Mouse (Mus musculus) layer of hippocampus, adult 2 months (tissue): ENCODE measurements around the gene Aff3. TPM values are rescaled to one million over a fixed set of nuclear protein-coding genes. Genes with fewer than 3 reads are reported as not detected.

Experiments
- DNase-seq, 2 experiments: peaks; one replicate each; pipeline ENCODE4 v3.0.0; 2022; ENCODE audit warnings: low spot score in 2 of 2
- H3K27ac ChIP-seq: fragments of 200-600 bp; 2 replicates; pipeline ENCODE4 v1.8.1; 2022
- H3K4me3 ChIP-seq: fragments of 200-600 bp; 2 replicates; pipeline ENCODE4 v1.8.1; 2022; ENCODE audit warnings: mild to moderate bottlenecking
- CTCF ChIP-seq: fragments of 200-600 bp; conservative IDR thresholded peaks from 2 replicates; pipeline ENCODE4 v1.8.1; 2022; ENCODE audit warnings: antibody characterized with exemption, mild to moderate bottlenecking, moderate library complexity
- total RNA-seq, 2 experiments: library from RNA; stranded (reverse); gene quantifications; 2 replicates each; pipeline ENCODE4 v1.2.3; 2021

Gene Aff3
- total RNA-seq, 2 experiments from 2014 or later: 108 to 117 TPM

DNA sequence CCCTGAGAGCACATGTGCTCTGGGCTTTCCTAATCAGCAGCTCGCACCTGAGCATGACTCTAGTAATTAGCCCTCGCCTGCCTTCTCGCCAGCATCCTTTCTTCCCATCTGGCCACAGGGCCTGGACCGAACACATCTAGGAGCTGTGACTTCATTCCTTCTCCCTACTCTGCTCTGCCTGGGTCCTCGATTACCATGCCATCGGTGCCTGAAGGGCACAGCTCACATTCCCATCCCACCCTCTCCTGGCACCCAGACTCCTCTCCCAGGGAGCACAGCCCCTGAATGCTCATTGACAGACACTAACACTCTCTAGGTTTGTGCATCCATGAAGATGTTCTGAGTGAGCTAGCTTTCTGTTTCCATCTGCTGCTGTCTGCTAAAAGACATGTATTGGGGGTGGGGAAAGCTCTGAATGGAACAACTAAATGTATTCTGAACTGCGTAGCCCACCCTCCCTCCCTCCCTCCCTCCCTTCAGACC lies 99.4 kb downstream of the Aff3 start:
- H3K4me3 ChIP-seq: no peak overlapping the region
- no peak for DNase-seq
- TF ChIP-seq CTCF: no peak
- H3K27ac ChIP-seq: peak overlapping the region; percentile 39; the same call in 1 of the 2 replicates

DNA sequence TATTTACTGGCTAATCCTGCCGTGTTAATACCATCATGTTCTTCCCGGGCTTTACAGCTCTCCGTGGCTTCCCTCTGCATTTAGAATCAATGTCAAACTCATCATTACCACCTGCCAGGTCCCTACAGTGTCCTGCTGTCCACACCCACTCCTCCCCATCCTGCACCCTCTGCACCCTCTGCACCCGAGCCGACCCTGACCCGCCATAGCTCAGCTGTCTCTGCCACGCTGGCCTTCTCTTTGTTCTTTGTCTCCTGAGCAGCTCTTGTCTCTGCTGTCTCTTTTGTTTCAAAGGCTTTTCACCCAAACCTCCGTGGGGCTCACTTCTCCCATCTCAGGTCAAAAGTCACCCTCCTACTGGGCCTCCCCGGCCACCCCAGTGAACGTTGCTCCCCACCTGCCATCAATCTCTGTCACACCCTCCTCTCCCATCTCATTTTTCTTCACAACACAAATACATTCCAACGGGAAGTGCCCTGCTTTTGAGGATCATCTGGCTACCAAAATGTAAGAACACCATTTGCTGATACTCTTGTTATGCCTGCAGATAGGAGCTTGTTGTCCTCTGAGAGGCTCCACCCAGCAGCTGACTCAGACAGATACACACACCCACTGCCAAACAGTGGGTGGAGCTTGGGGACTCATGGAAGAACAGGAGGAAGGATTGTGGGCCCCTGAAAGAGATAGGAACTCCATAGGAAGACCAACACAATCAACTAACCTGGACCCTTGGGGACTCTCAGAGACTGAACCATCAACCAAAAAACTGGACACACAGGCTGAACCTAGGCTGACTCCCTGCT lies 102.2 kb downstream of the Aff3 start:
- Histone ChIP-seq H3K27ac (peak overlapping the region; percentile 43; the same call in 1 of the 2 replicates), H3K4me3 (no peak overlapping the region)
- DNase-seq: no peak
- TF ChIP-seq CTCF: no peak

DNA sequence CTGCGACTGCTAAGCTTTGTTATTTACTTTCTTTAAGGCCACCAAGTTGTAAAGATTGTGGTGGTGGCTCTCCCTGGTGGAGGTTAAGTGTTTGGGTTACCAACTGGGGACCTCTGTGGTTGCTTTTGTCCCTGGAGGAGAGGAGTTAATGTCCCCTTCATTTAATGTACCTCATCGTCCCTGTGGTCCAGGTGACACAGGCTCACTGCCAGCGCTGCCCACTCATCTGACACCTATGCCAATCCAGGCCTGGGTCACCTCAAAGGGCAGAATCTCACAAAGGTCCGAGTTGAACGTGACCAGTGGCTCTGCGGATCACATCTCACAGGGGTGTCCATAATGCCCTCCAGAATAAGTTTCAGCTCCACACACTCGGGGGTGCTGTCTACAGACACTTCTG lies 103.4 kb downstream of the Aff3 start:
- Histone ChIP-seq H3K4me3 (no peak overlapping the region), H3K27ac (no peak overlapping the region)
- no peak for DNase-seq
- no peak for TF ChIP-seq CTCF

DNA sequence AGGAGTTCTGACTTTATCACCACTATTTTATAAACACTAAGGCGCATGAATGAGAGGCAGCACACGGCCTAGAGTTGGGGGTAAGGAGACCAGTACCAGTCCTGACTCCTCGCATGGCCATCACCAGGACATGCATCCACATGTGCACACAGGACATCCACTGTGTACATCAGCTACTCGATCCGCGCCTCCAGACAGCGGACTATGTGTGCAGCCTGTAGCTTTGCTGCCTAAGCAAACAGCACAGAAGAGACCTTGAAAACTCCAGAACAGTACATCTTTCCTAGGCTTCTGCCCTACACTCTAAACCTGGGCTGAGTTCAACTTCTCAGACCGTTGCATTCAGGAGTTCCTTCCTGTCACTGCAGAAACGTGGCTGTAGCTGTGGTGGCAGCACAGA lies 104.1 kb downstream of the Aff3 start:
- no peak overlapping the region for H3K4me3 ChIP-seq

DNA sequence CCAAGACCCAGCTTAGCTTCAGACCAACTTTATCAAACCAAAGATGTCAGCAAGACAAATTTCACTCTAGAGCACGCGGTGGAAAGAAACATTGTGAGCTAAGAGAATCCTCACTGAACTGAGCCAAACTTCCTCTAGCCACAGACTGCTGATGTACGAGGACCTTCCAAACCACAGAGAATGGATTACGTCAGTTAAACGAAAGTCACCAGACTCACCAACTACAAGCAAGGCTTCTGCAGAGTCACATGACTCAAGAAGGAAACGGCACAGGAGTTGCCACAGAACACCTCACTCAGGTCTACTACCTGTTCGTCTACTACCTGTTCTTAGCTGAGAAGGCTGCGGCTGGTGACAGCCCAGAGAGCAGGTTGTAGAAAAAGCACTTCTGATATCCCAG lies 107.1 kb downstream of the Aff3 start:
- DNase-seq: no peak
- Histone ChIP-seq H3K27ac (no peak overlapping the region), H3K4me3 (no peak overlapping the region)
- TF ChIP-seq CTCF: no peak

More for the DNA sequence above, 104.1 kb downstream of the Aff3 start:
- H3K27ac ChIP-seq: no peak overlapping the region
- no peak for TF ChIP-seq CTCF
- no peak for DNase-seq

DNA sequence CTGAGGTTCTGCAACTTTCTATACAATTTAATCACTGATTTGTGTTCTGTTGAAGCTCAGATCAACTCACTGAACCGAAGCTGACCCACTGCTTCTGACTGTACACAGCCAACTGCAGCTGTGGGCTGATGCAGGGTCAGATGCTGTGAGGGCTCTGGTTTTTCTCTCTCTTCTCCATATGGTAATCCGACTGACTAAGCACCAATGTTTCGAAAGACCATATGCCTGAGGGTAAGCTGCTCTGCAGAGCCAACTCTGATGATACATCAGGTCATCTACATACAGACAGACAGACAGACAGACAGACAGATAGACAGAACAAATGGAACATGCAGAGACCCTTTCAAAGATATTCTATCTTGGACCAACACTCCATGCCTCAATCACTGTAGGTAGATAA lies 110.2 kb downstream of the Aff3 start:
- H3K27ac ChIP-seq: no peak overlapping the region
- DNase-seq: no peak
- TF ChIP-seq CTCF: no peak
- no peak overlapping the region for H3K4me3 ChIP-seq

DNA sequence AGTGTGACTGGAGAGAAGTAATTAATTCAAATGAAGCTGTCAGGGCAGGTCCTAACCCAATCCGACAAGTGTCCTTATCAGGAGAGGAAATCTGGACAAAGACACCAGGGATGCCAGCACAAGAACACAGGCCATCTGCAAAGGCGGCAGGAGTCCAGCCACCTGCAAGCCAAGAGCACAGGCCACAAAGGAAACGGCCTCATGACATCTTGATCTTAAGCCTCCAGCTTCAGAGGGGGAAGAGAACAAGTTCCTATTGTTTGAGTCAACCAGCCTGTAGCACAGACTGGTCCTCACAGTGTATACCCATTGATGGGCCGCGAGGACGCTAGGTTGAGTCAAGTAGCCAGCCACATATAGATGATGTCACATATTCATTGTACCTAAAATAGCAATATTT lies 111.7 kb downstream of the Aff3 start:
- TF ChIP-seq CTCF: no peak
- no peak for DNase-seq
- Histone ChIP-seq H3K4me3 (no peak overlapping the region), H3K27ac (no peak overlapping the region)

DNA sequence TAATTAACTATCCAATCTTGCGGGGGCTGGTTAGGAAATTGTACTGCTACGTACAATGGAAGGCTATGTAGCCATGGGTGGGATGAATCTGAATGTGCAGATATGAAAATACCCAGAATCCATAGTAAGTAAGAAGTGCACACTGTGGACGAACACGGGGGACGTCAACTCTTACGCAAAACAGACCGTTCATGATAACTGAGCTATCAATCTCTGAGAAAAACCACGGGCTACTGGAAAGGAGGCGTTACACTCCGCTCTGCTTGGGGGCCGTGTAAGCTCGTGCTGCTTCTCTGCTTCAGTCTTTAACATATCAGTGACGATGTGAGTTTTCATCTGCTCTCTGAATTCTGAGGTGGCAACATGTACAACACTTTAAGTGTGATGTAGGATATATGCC lies 114.2 kb downstream of the Aff3 start:
- DNase-seq: no peak

DNA sequence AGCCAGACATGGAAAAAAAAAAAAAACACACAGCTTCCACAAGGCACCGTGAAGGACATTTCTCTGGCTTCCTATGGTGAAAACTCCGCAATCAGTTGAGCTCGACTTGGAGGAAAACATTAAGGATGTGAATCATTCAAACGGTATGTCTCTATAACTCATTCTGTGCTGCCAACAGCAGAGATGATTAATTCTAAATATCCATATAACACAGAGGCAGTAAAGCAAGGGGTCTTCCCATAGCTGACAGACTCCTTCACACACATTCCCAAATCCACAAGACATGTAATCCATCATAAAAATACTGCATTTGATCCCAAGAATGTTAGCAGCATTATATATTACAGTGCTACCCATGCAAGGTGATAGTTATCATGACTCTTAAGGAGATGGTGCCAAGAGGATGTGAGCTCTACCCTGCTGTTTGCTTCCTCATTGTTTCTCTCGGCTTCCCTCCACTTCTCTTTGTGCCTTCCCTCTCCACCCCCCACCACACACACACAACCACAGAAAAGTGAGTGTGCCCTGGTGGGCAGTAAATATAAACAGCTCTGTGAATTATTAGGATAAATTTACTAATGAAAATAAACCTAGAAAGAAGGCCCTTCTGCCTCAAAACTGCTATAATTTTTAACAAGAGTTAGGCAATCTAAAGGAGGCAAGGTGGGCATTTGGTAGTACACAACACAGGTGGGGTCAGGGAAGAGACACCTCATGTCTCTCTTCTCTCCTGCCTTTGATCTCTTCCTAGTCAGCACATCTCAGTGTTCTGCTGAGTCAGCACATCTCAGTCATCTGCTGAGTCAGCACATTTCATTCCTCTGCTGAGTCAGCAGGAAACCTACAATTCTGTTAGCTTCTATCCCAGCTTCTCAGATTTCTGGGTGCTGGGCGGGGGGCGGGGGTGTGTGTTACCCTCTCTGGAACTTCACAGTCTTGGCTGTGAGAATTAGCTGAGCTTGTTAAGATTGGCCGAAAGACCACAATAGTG lies 115.8 kb downstream of the Aff3 start:
- DNase-seq: no peak
- no peak for TF ChIP-seq CTCF
- Histone ChIP-seq H3K27ac (no peak overlapping the region), H3K4me3 (no peak overlapping the region)

More for the DNA sequence above, 114.2 kb downstream of the Aff3 start:
- no peak for TF ChIP-seq CTCF
- H3K27ac ChIP-seq: no peak overlapping the region
- no peak overlapping the region for H3K4me3 ChIP-seq

DNA sequence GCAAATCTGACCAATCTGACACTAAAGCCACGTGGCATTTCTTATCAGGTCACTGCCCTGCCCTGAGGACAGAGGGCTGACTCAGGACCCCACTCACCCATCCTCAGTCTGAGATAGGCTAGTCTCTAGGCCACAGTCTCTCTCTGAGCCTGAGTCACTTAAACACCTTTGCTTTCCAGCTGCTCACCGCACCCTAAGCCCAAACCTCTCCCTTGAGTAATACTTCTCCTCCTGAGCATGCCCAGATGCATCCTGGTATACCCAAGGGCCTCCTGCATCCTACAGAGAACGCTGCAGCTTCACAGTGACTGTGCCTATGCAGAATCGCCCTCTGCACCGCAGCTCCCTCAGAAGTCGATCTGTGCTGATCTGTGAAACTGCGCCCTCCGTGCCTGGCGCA lies 117.1 kb downstream of the Aff3 start:
- no peak for DNase-seq
- no peak for TF ChIP-seq CTCF

DNA sequence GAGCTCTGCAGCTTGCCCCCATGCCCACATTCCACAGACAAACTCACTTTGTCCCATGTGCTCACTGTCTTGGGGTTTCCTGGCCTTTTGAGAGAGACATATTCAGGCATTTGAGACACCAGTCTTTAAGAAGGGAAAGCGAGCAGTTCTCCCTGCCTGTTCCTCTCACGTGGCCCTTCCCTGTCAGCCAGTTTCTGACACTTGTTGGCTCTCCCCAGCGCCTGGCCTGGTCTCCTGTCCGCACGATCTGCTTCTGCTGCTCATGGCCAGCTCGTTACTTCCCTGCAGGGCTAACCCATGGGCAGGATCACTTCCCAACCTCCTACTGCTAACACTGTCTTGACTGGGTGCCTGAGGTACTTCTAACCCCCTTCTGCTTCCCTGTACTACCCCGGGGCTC lies 118.1 kb downstream of the Aff3 start:
- no peak for TF ChIP-seq CTCF
- DNase-seq: no peak
- Histone ChIP-seq H3K27ac (no peak overlapping the region), H3K4me3 (no peak overlapping the region)

More for the DNA sequence above, 117.1 kb downstream of the Aff3 start:
- Histone ChIP-seq H3K27ac (no peak overlapping the region), H3K4me3 (no peak overlapping the region)

DNA sequence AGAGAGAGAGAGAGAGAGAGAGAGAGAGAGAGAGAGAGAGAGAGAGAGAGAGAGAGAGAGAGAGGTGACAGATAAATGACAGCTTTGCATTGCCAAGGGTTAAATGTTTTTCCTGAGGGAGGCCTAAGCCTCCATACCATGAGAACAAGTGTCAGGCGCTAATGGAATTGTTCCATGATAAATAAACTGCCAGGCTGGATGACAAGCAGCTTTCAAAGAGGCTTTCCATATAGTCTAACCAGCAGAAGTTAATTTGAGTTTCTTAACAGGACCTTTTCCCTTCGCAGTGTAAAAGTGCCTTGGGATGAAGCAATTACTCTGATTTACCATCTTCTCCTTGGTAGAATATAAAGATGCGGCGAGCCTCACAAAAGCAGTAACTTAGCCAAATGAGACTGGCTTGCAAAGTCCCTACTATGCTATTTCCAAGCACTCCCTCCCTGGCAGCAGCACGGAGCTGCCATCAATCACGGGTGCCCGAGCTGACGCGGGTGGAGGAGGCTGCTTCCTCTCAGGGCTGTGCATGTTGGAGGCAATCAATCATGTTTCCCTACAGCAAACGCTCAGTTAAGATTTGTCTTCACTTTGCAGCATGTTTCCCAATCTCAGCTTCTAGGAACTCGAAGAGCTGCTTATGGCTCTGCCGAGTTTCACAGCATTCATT lies 119.3 kb downstream of the Aff3 start:
- Histone ChIP-seq H3K27ac (peak overlapping the region; percentile 46; the same call in 1 of the 2 replicates), H3K4me3 (no peak overlapping the region)
- no peak for TF ChIP-seq CTCF
- peak; percentile 39 to 49 for DNase-seq
